In the genomic region with DNA sequence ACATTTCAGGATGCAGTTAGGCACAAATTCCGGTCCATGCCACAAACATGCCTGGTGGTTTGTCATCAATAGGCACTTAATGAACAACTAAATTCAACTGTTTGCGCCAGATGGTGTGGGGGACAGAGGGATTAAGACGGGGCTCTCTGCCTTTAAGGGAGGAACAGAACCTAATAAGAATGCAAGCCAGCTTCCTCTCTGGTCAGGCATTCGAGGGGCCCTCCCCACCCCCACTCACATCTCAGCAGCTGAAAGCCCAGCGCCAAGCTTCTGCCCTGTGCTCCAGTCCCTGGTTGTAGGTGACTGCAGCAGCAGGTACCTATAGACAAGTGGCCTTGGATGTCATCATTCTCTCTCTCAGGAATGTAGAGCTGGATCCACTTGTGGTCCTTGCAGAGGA, we compare ENCODE assay signal across 13 mouse cellular contexts. TPM values are rescaled to one million over a fixed set of nuclear protein-coding genes. Genes with fewer than 3 reads are reported as not detected.
DNase-seq lines count a peak whose midpoint lies in the region; ATAC-seq and TF ChIP-seq lines count a peak whose summit lies in the region.
"Had no signal": no experiment of that assay in that cellular context is flagged by ENCODE, and none has a peak within 500 bp of the region (broad histone marks: within the 10 kb centered on the region; RNA-seq: fewer than 3 reads in every experiment).

No protein-coding gene starts in this region.

- no peak overlapping the region for H3K4me3 ChIP-seq in forebrain, embryonic 10.5 days
- H3K4me3 ChIP-seq in forebrain, embryonic 16.5 days (replicated peaks; ENCODE audit: low read length) = no peak overlapping the region
- H3K4me3 ChIP-seq in kidney, embryonic 15.5 days (replicated peaks) = no peak overlapping the region
- no peak overlapping the region for H3K4me3 ChIP-seq in ES-Bruce4 (ENCODE audit: low read depth, low read length)
- H3K4me3 ChIP-seq in forebrain, embryonic 13.5 days = no peak overlapping the region

- peaks cover 3% of the 10 kb centered on the region; the same call in 1 of the 2 replicates for H3K36me3 ChIP-seq in forebrain, embryonic 10.5 days (replicated peaks)
- H3K36me3 ChIP-seq in forebrain, embryonic 16.5 days (ENCODE audit: control insufficient read depth, insufficient read depth) = no peaks in the 10 kb centered on the region
- no peaks in the 10 kb centered on the region for H3K36me3 ChIP-seq in kidney, embryonic 15.5 days
- no peaks in the 10 kb centered on the region for H3K36me3 ChIP-seq in ES-Bruce4 (ENCODE audit: control insufficient read depth, insufficient read depth, low read length, poor library complexity, severe bottlenecking)
- no peaks in the 10 kb centered on the region for H3K36me3 ChIP-seq in forebrain, embryonic 13.5 days (ENCODE audit: poor library complexity, severe bottlenecking)

- no peak for ATAC-seq in forebrain, embryonic 16.5 days
- ATAC-seq in kidney, embryonic 15.5 days (replicated peaks; ENCODE audit: low FRiP score) = no peak
- ATAC-seq in forebrain, embryonic 13.5 days = no peak
- ATAC-seq in megakaryocyte, adult 5-6 weeks (ENCODE audit: poor library complexity, severe bottlenecking) = no peak

- H3K27ac ChIP-seq in forebrain, embryonic 10.5 days = peak overlapping the region; percentile 76
- H3K27ac ChIP-seq in forebrain, embryonic 16.5 days (ENCODE audit: low read length) = no peak overlapping the region
- H3K27ac ChIP-seq in kidney, embryonic 15.5 days = peak overlapping the region; percentile 90
- peak overlapping the region; percentile 87 for H3K27ac ChIP-seq in ES-Bruce4 (ENCODE audit: insufficient read depth, low read length)
- H3K27ac ChIP-seq in forebrain, embryonic 13.5 days = peak overlapping the region; percentile 61; the same call in 1 of the 2 replicates

- DNase-seq in forebrain, embryonic 10.5 days (ENCODE audit: extremely low spot score, low spot score) = no peak
- no peak for DNase-seq in kidney, adult 11 months
- DNase-seq in right cerebral cortex, postnatal 36 days (ENCODE audit: low spot score in 2 of 2) = no peak
- DNase-seq: adrenal gland, postnatal 25 days; cerebellum, adult 11-12 months; heart, postnatal 10 days; kidney, adult 9 months; right cerebral cortex, adult 18-20 months had no signal

- no peak overlapping the region for H3K4me2 ChIP-seq in forebrain, embryonic 16.5 days (ENCODE audit: low read length)
- no peak overlapping the region for H3K4me2 ChIP-seq in kidney, embryonic 15.5 days
- H3K4me2 ChIP-seq in forebrain, embryonic 13.5 days = no peak overlapping the region

- TF ChIP-seq POLR2A in ES-Bruce4 (IDR thresholded peaks at IDR 0.05; ENCODE audit: insufficient read depth, low read length) = no peak

- no peak overlapping the region for H3K9ac ChIP-seq in forebrain, embryonic 16.5 days (replicated peaks; ENCODE audit: low read depth, low read length)
- no peak overlapping the region for H3K9ac ChIP-seq in kidney, embryonic 15.5 days
- H3K9ac ChIP-seq in ES-Bruce4 (ENCODE audit: low read depth, poor library complexity, severe bottlenecking) = no peak overlapping the region
- no peak overlapping the region for H3K9ac ChIP-seq in forebrain, embryonic 13.5 days

- WGBS in forebrain, embryonic 10.5 days = 21% methylated on average over 5 of the region's 5 CpGs
- WGBS in forebrain, embryonic 16.5 days = 25% methylated on average over 5 of the region's 5 CpGs
- WGBS in kidney, embryonic 15.5 days = 54% methylated on average over 5 of the region's 5 CpGs
- WGBS in forebrain, embryonic 13.5 days = 21% methylated on average over 5 of the region's 5 CpGs

- TF ChIP-seq EP300 in ES-Bruce4 (IDR thresholded peaks at IDR 0.05; ENCODE audit: insufficient read depth, low read depth, low read length) = no peak; the same call in none of the 2 replicates

- TF ChIP-seq CTCF in ES-Bruce4 (IDR thresholded peaks at IDR 0.05; ENCODE audit: low read depth, low read length) = no peak

- H3K27me3 ChIP-seq in forebrain, embryonic 10.5 days (ENCODE audit: poor library complexity, severe bottlenecking) = no peaks in the 10 kb centered on the region
- no peaks in the 10 kb centered on the region for H3K27me3 ChIP-seq in forebrain, embryonic 16.5 days (replicated peaks; ENCODE audit: control insufficient read depth, insufficient read depth, low read length)
- no peaks in the 10 kb centered on the region for H3K27me3 ChIP-seq in kidney, embryonic 15.5 days
- no peaks in the 10 kb centered on the region for H3K27me3 ChIP-seq in ES-Bruce4 (ENCODE audit: control insufficient read depth, insufficient read depth, low read length, poor library complexity, severe bottlenecking)
- H3K27me3 ChIP-seq in forebrain, embryonic 13.5 days = no peaks in the 10 kb centered on the region

- H3K9me3 ChIP-seq in forebrain, embryonic 10.5 days = no peaks in the 10 kb centered on the region; the same call in 1 of the 2 replicates
- H3K9me3 ChIP-seq in forebrain, embryonic 16.5 days (ENCODE audit: control insufficient read depth, low read length) = no peaks in the 10 kb centered on the region
- no peaks in the 10 kb centered on the region for H3K9me3 ChIP-seq in kidney, embryonic 15.5 days (replicated peaks)
- H3K9me3 ChIP-seq in ES-Bruce4 (replicated peaks; ENCODE audit: control insufficient read depth, insufficient read depth, low read length, poor library complexity, severe bottlenecking) = no peaks in the 10 kb centered on the region
- H3K9me3 ChIP-seq in forebrain, embryonic 13.5 days (replicated peaks) = no peaks in the 10 kb centered on the region

- peaks cover 97% of the 10 kb centered on the region for H3K4me1 ChIP-seq in forebrain, embryonic 10.5 days
- peaks cover 44% of the 10 kb centered on the region for H3K4me1 ChIP-seq in forebrain, embryonic 16.5 days (replicated peaks; ENCODE audit: control insufficient read depth, insufficient read depth, low read length)
- peaks cover 71% of the 10 kb centered on the region for H3K4me1 ChIP-seq in kidney, embryonic 15.5 days
- peaks cover 10% of the 10 kb centered on the region for H3K4me1 ChIP-seq in ES-Bruce4 (ENCODE audit: control insufficient read depth, insufficient read depth, low read length)
- peaks cover 80% of the 10 kb centered on the region for H3K4me1 ChIP-seq in forebrain, embryonic 13.5 days

RNA-seq across cellular contexts. Expression of a gene that starts 50.6 kb away (rescaled TPM):
- polyA plus RNA-seq in forebrain, embryonic 10.5 days (2016; fragmentation: Nextera tagmentation; extraction: Ambion mirVana) = 129 and 134 TPM in 2 replicates
- polyA plus RNA-seq in forebrain, embryonic 16.5 days (2015; fragmentation: Nextera tagmentation; extraction: Ambion mirVana) = 127 and 129 TPM in 2 replicates
- polyA plus RNA-seq in kidney, embryonic 15.5 days (2015; fragmentation: Nextera tagmentation; extraction: Ambion mirVana) = 141 and 144 TPM in 2 replicates
- 163 and 165 TPM in 2 replicates for polyA plus RNA-seq in ES-Bruce4 (2011; ENCODE audit: insufficient read depth, insufficient read length, low read depth, missing spikeins)
- 129 and 133 TPM in 2 replicates for polyA plus RNA-seq in forebrain, embryonic 13.5 days (2015; fragmentation: Nextera tagmentation; extraction: Ambion mirVana)
- total RNA-seq in megakaryocyte, adult 5-6 weeks (2015) = 41.2 and 63.4 TPM in 2 replicates
- total RNA-seq in megakaryocyte, adult 5-6 weeks (2017) = 89.6 and 159 TPM in 2 replicates

RNA-seq across cellular contexts. Expression of a gene that starts 50.6 kb away (rescaled TPM):
- polyA plus RNA-seq in forebrain, embryonic 10.5 days (2016; fragmentation: Nextera tagmentation; extraction: Ambion mirVana) = 26.3 and 28.1 TPM in 2 replicates
- 21.8 and 24.6 TPM in 2 replicates for polyA plus RNA-seq in forebrain, embryonic 16.5 days (2015; fragmentation: Nextera tagmentation; extraction: Ambion mirVana)
- polyA plus RNA-seq in kidney, embryonic 15.5 days (2015; fragmentation: Nextera tagmentation; extraction: Ambion mirVana) = 25.7 and 26.3 TPM in 2 replicates
- 9.2 and 12.1 TPM in 2 replicates for polyA plus RNA-seq in ES-Bruce4 (2011; ENCODE audit: insufficient read depth, insufficient read length, low read depth, missing spikeins)
- 20.4 and 23.8 TPM in 2 replicates for polyA plus RNA-seq in forebrain, embryonic 13.5 days (2015; fragmentation: Nextera tagmentation; extraction: Ambion mirVana)
- 4.5 and 5.9 TPM in 2 replicates for total RNA-seq in megakaryocyte, adult 5-6 weeks (2015)
- total RNA-seq in megakaryocyte, adult 5-6 weeks (2017) = 7.5 and 8.6 TPM in 2 replicates
